Mouse (Mus musculus) neural tube, embryonic 14.5 days (tissue): Measurements from ENCODE around the gene Zfp87. TPM values are rescaled to one million over a fixed set of nuclear protein-coding genes. Genes with fewer than 3 reads are reported as not detected.
A peak's percentile ranks its signal among the peaks of the same experiment; 100 is the strongest.

ENCODE experiments used
- ATAC-seq: fragments of 200-750 bp; cut with Nextera tagmentation; 2 replicates; pipeline ENCODE4 v1.8.0; 2017; ENCODE audit warnings: low read depth, mild to moderate bottlenecking, moderate TSS enrichment, moderate library complexity
- H3K27ac ChIP-seq: fragments of 300-500 bp; sonication (generic); 2 replicates; pipeline ENCODE4 v1.5.1; 2014; ENCODE audit warnings: low read depth, mild to moderate bottlenecking, control low read depth, low read length, moderate library complexity, mixed read lengths
- H3K27me3 ChIP-seq: fragments of 300-500 bp; sonication (generic); 2 replicates; pipeline ENCODE4 v1.6.1; 2014; ENCODE audit warnings: low read length; ENCODE audit not compliant: control insufficient read depth, insufficient read depth
- H3K36me3 ChIP-seq: fragments of 300-500 bp; sonication (generic); 2 replicates; pipeline ENCODE4 v1.6.1; 2014; ENCODE audit warnings: low read length, mixed read lengths; ENCODE audit not compliant: control insufficient read depth, insufficient read depth
- H3K4me1 ChIP-seq: fragments of 300-500 bp; sonication (generic); 2 replicates; pipeline ENCODE4 v1.6.1; 2014; ENCODE audit warnings: low read length; ENCODE audit not compliant: control insufficient read depth, insufficient read depth
- H3K4me2 ChIP-seq: fragments of 300-500 bp; sonication (generic); 2 replicates; pipeline ENCODE4 v1.6.1; 2014; ENCODE audit warnings: mild to moderate bottlenecking, low read depth, low read length, control low read depth
- H3K4me3 ChIP-seq: fragments of 300-500 bp; sonication (generic); 2 replicates; pipeline ENCODE4 v1.5.1; 2014; ENCODE audit warnings: low read depth, low read length, control low read depth, mixed read lengths
- H3K9ac ChIP-seq: fragments of 300-500 bp; sonication (generic); replicated peaks from 2 replicates; pipeline ENCODE4 v1.6.1; 2014; ENCODE audit warnings: low read depth, mild to moderate bottlenecking, control low read depth, low read length, mixed read lengths
- H3K9me3 ChIP-seq: fragments of 300-500 bp; sonication (generic); 2 replicates; pipeline ENCODE4 v1.6.1; 2016; ENCODE audit warnings: low read length; ENCODE audit not compliant: control insufficient read depth
- WGBS: fragments of 180-500 bp; shearing (Covaris S2); extraction: QIAGEN DNeasy Blood & Tissue Kit; methylation state at CpG from one replicate; pipeline ENCODE4 v1.1.7; 2014; 5-methylcytosine and 5-hydroxymethylcytosine counted together
- polyA plus RNA-seq: library from polyadenylated mRNA; unstranded; fragments of >200 nt; fragmentation: Nextera tagmentation; extraction: Ambion mirVana; gene quantifications from 2 replicates; pipeline ENCODE4 v1.2.1, GENCODE M21; 2014

Gene Zfp87
- polyA plus RNA-seq: 40.4 and 42.6 TPM in 2 replicates

GRCm38 (mm10) chr13:67525753-67526410, at the start of gene Zfp87, which contains the start of gene Gm26965:
Gene Zfp87 (minus strand): TSS chr13:67526177.
Gene Gm26965 (minus strand): TSS chr13:67526151.
- Histone ChIP-seq H3K27me3 (no peaks in the 10 kb centered on the region), H3K4me2 (peak within 1 kb of the TSS; percentile 93), H3K27ac (peak within 1 kb of the TSS; percentile 68), H3K4me1 (peaks cover 11% of the 10 kb centered on the region), H3K9me3 (no peaks in the 10 kb centered on the region), H3K36me3 (peaks cover under 1% of the 10 kb centered on the region; the same call in 1 of the 2 replicates), H3K9ac (peak within 1 kb of the TSS; percentile 59), H3K4me3 (peak within 1 kb of the TSS; percentile 63)
- ATAC-seq: peak; percentile 99
- under 1% methylated on average over 27 of the region's 27 CpGs for WGBS

- WGBS: 79% methylated on average over 5 of the region's 5 CpGs
Observed at GRCm38 (mm10) chr13:67572591-67573189, 46.7 kb upstream of the Zfp87 start.

GRCm38 (mm10) chr13:67553730-67554129, 27.8 kb upstream of the Zfp87 start, which contains the start of gene Zfp748:
Gene Zfp748 (minus strand): TSS chr13:67553830.
- 86% methylated on average over 4 of the region's 4 CpGs for WGBS
- H3K9ac ChIP-seq: peak within 1 kb of the TSS; percentile 69
- peaks cover 13% of the 10 kb centered on the region for H3K4me1 ChIP-seq
- no peak for ATAC-seq
- peak within 1 kb of the TSS; percentile 69 for H3K27ac ChIP-seq
- H3K36me3 ChIP-seq: no peaks in the 10 kb centered on the region
- H3K9me3 ChIP-seq: no peaks in the 10 kb centered on the region
- no peaks in the 10 kb centered on the region for H3K27me3 ChIP-seq
- peak within 1 kb of the TSS; percentile 81 for H3K4me2 ChIP-seq
- H3K4me3 ChIP-seq: peak within 1 kb of the TSS; percentile 63

More at GRCm38 (mm10) chr13:67572591-67573189, 46.7 kb upstream of the Zfp87 start:
- Histone ChIP-seq H3K4me3 (no peak overlapping the region), H3K36me3 (no peaks in the 10 kb centered on the region), H3K9ac (no peak overlapping the region), H3K27ac (no peak overlapping the region), H3K27me3 (no peaks in the 10 kb centered on the region), H3K4me1 (no peaks in the 10 kb centered on the region), H3K4me2 (no peak overlapping the region), H3K9me3 (no peaks in the 10 kb centered on the region)
- ATAC-seq: no peak

- H3K27me3 ChIP-seq: no peaks in the 10 kb centered on the region
- H3K27ac ChIP-seq: peak overlapping the region; percentile 69
- peak; percentile 99 for ATAC-seq
- H3K36me3 ChIP-seq: no peaks in the 10 kb centered on the region
- peak overlapping the region; percentile 69 for H3K9ac ChIP-seq
- 1% methylated on average over 44 of the region's 44 CpGs for whole genome bisulfite sequencing
- no peaks in the 10 kb centered on the region for H3K9me3 ChIP-seq
- peak overlapping the region; percentile 81 for H3K4me2 ChIP-seq
- peaks cover 13% of the 10 kb centered on the region for H3K4me1 ChIP-seq
- H3K4me3 ChIP-seq: peak overlapping the region; percentile 63
Observed at GRCm38 (mm10) chr13:67552505-67553346, 26.7 kb upstream of the Zfp87 start.

- H3K9me3 ChIP-seq: no peaks in the 10 kb centered on the region
- H3K36me3 ChIP-seq: peaks cover 27% of the 10 kb centered on the region
- H3K27me3 ChIP-seq: no peaks in the 10 kb centered on the region
- H3K4me1 ChIP-seq: no peaks in the 10 kb centered on the region
- no peak overlapping the region for H3K9ac ChIP-seq
- H3K4me3 ChIP-seq: no peak overlapping the region
- no peak overlapping the region for H3K4me2 ChIP-seq
- WGBS: 68% methylated on average over 1 of the region's 1 CpGs
- ATAC-seq: no peak
- H3K27ac ChIP-seq: no peak overlapping the region
Observed at GRCm38 (mm10) chr13:67545941-67546340, 20.0 kb upstream of the Zfp87 start.

GRCm38 (mm10) chr13:67527049-67527730, 1.2 kb upstream of the Zfp87 start:
- Histone ChIP-seq H3K4me1 (peaks cover 11% of the 10 kb centered on the region), H3K27me3 (no peaks in the 10 kb centered on the region), H3K4me3 (no peak overlapping the region), H3K9ac (no peak overlapping the region), H3K36me3 (no peaks in the 10 kb centered on the region), H3K9me3 (no peaks in the 10 kb centered on the region), H3K4me2 (no peak overlapping the region), H3K27ac (no peak overlapping the region)
- no peak for ATAC-seq
- 48% methylated on average over 3 of the region's 3 CpGs for WGBS

- peak; percentile 11; the same call in 1 of the 2 replicates for ATAC-seq
- Histone ChIP-seq H3K4me1 (peaks cover 6% of the 10 kb centered on the region), H3K4me3 (no peak overlapping the region), H3K27me3 (no peaks in the 10 kb centered on the region), H3K9ac (no peak overlapping the region), H3K9me3 (no peaks in the 10 kb centered on the region), H3K4me2 (peak overlapping the region; percentile 77; the same call in 1 of the 2 replicates), H3K27ac (no peak overlapping the region), H3K36me3 (no peaks in the 10 kb centered on the region)
- 73% methylated on average over 1 of the region's 1 CpGs for WGBS
Observed at GRCm38 (mm10) chr13:67500908-67501307, 25.1 kb downstream of the Zfp87 start.

GRCm38 (mm10) chr13:67500084-67500719, 25.8 kb downstream of the Zfp87 start, which contains the start of gene Zfp58:
Gene Zfp58 (minus strand): TSS chr13:67500555.
- Histone ChIP-seq H3K27me3 (no peaks in the 10 kb centered on the region), H3K9me3 (no peaks in the 10 kb centered on the region), H3K36me3 (no peaks in the 10 kb centered on the region), H3K9ac (peak within 1 kb of the TSS; percentile 64), H3K27ac (no peak within 1 kb of the TSS), H3K4me2 (peak within 1 kb of the TSS; percentile 77), H3K4me1 (peaks cover 6% of the 10 kb centered on the region), H3K4me3 (peak within 1 kb of the TSS; percentile 73)
- ATAC-seq: peak; percentile 97
- under 1% methylated on average over 22 of the region's 22 CpGs for WGBS
